Mouse (Mus musculus) naive thymus-derived CD4-positive, alpha-beta T cell, adult 2 months (primary cell): ENCODE data around the gene Ifnar1.
"Not testable (repeated sequence)": the region's sequence is repeated elsewhere in the genome, so short reads cannot be mapped to it uniquely, and the experiment has no call there.

Experiments
- DNase-seq: peaks from one replicate; pipeline ENCODE4 v3.0.0-alpha.2; 2011; ENCODE audit warnings: low read depth

Ifnar1 gene

GRCm38 (mm10) chr16:91505116-91505601 lies 20.1 kb downstream of the Ifnar1 start:
- DNase-seq: no peak

- no peak for DNase-seq
Measured at GRCm38 (mm10) chr16:91506396-91506795, 21.4 kb downstream of the Ifnar1 start.

- DNase-seq: peak; percentile 91
Measured at GRCm38 (mm10) chr16:91512161-91512787, 27.2 kb downstream of the Ifnar1 start.

GRCm38 (mm10) chr16:91513099-91513498 lies 28.1 kb downstream of the Ifnar1 start:
- DNase-seq: no peak

GRCm38 (mm10) chr16:91517020-91517419 lies 32.0 kb downstream of the Ifnar1 start:
- DNase-seq: no peak

GRCm38 (mm10) chr16:91522040-91522439 lies 37.0 kb downstream of the Ifnar1 start:
- DNase-seq: no peak

GRCm38 (mm10) chr16:91522479-91523309 lies 37.7 kb downstream of the Ifnar1 start:
- peak; percentile 64 for DNase-seq

- no peak for DNase-seq
Measured at GRCm38 (mm10) chr16:91524206-91524605, 39.2 kb downstream of the Ifnar1 start.

- no peak for DNase-seq
Measured at GRCm38 (mm10) chr16:91526274-91526673, 41.2 kb downstream of the Ifnar1 start.

GRCm38 (mm10) chr16:91527051-91527450 lies 42.0 kb downstream of the Ifnar1 start:
- DNase-seq: no peak

- no peak for DNase-seq
Measured at GRCm38 (mm10) chr16:91527500-91527899, 42.5 kb downstream of the Ifnar1 start.

GRCm38 (mm10) chr16:91528578-91528977 lies 43.5 kb downstream of the Ifnar1 start:
- no peak for DNase-seq

- DNase-seq: not testable (repeated sequence)
Measured at GRCm38 (mm10) chr16:91530830-91531229, 45.8 kb downstream of the Ifnar1 start.

GRCm38 (mm10) chr16:91531856-91532255 lies 46.8 kb downstream of the Ifnar1 start:
- no peak for DNase-seq

- DNase-seq: no peak
Measured at GRCm38 (mm10) chr16:91532429-91532828, 47.4 kb downstream of the Ifnar1 start.

- peak; percentile 96 for DNase-seq
Measured at GRCm38 (mm10) chr16:91533097-91534001, 48.3 kb downstream of the Ifnar1 start.

GRCm38 (mm10) chr16:91534477-91534876 lies 49.4 kb downstream of the Ifnar1 start:
- DNase-seq: peak; percentile 99

- no peak for DNase-seq
Measured at GRCm38 (mm10) chr16:91534888-91535287, 49.9 kb downstream of the Ifnar1 start.

GRCm38 (mm10) chr16:91536372-91536771 lies 51.3 kb downstream of the Ifnar1 start:
- no peak for DNase-seq

- DNase-seq: no peak
Measured at GRCm38 (mm10) chr16:91537065-91537464, 52.0 kb downstream of the Ifnar1 start.

GRCm38 (mm10) chr16:91538051-91538450 lies 53.0 kb downstream of the Ifnar1 start:
- DNase-seq: peak; percentile 78

GRCm38 (mm10) chr16:91538513-91538912 lies 53.5 kb downstream of the Ifnar1 start:
- peak; percentile 74 for DNase-seq
